Mouse (Mus musculus) heart, embryonic 13.5 days (tissue): Measurements from ENCODE around the gene Hoxc10. TPM values are rescaled to one million over a fixed set of nuclear protein-coding genes. Genes with fewer than 3 reads are reported as not detected.

Experiments
- ATAC-seq: fragments of 200-750 bp; cut with Nextera tagmentation; 2 replicates; pipeline ENCODE4 v1.8.0; 2017; ENCODE audit warnings: moderate TSS enrichment; ENCODE audit not compliant: insufficient number of reproducible peaks, low FRiP score, low TSS enrichment; ENCODE audit errors: extremely low read depth
- H3K27ac ChIP-seq: fragments of 300-500 bp; sonication (generic); replicated peaks from 2 replicates; pipeline ENCODE4 v1.5.1; 2015; ENCODE audit warnings: moderate library complexity, mild to moderate bottlenecking, inconsistent platforms
- H3K27me3 ChIP-seq: fragments of 300-500 bp; sonication (generic); replicated peaks from 2 replicates; pipeline ENCODE4 v1.6.1; 2015; ENCODE audit warnings: mild to moderate bottlenecking, inconsistent platforms
- H3K36me3 ChIP-seq: fragments of 300-500 bp; sonication (generic); 2 replicates; pipeline ENCODE4 v1.6.1; 2015; ENCODE audit warnings: mild to moderate bottlenecking, inconsistent platforms
- H3K4me1 ChIP-seq: fragments of 300-500 bp; sonication (generic); 2 replicates; pipeline ENCODE4 v1.6.1; 2015; ENCODE audit warnings: inconsistent platforms
- H3K4me2 ChIP-seq: fragments of 300-500 bp; sonication (generic); 2 replicates; pipeline ENCODE4 v1.6.1; 2015; ENCODE audit warnings: inconsistent platforms, mild to moderate bottlenecking, moderate library complexity
- H3K4me3 ChIP-seq: fragments of 300-500 bp; sonication (generic); 2 replicates; pipeline ENCODE4 v1.5.1; 2015; ENCODE audit warnings: moderate library complexity, mild to moderate bottlenecking, inconsistent platforms
- H3K9ac ChIP-seq: fragments of 300-500 bp; sonication (generic); 2 replicates; pipeline ENCODE4 v1.6.1; 2015; ENCODE audit warnings: inconsistent platforms, mild to moderate bottlenecking, moderate library complexity
- H3K9me3 ChIP-seq: fragments of 300-500 bp; sonication (generic); 2 replicates; pipeline ENCODE4 v1.6.1; 2016; ENCODE audit warnings: inconsistent platforms
- WGBS: fragments of 180-500 bp; shearing (Covaris S2); methylation state at CpG from one replicate; pipeline ENCODE4 v1.1.7; 2015; ENCODE audit warnings: mixed read lengths; 5-methylcytosine and 5-hydroxymethylcytosine counted together
- microRNA counts: library from miRNA; unstranded; fragments of <30 nt; microRNA quantifications from one replicate; lab custom pipeline; 2016
- microRNA-seq: library from miRNA; unstranded; fragments of <30 nt; microRNA quantifications from one replicate; pipeline ENCODE4, GENCODE M21; 2016
- polyA plus RNA-seq: library from polyadenylated mRNA; unstranded; fragments of >200 nt; fragmentation: Nextera tagmentation; extraction: Ambion mirVana; gene quantifications from 2 replicates; pipeline ENCODE4 v1.2.1, GENCODE M21; 2015

Gene Hoxc10
- polyA plus RNA-seq, 1 experiment from 2014 or later, result not detected

DNA sequence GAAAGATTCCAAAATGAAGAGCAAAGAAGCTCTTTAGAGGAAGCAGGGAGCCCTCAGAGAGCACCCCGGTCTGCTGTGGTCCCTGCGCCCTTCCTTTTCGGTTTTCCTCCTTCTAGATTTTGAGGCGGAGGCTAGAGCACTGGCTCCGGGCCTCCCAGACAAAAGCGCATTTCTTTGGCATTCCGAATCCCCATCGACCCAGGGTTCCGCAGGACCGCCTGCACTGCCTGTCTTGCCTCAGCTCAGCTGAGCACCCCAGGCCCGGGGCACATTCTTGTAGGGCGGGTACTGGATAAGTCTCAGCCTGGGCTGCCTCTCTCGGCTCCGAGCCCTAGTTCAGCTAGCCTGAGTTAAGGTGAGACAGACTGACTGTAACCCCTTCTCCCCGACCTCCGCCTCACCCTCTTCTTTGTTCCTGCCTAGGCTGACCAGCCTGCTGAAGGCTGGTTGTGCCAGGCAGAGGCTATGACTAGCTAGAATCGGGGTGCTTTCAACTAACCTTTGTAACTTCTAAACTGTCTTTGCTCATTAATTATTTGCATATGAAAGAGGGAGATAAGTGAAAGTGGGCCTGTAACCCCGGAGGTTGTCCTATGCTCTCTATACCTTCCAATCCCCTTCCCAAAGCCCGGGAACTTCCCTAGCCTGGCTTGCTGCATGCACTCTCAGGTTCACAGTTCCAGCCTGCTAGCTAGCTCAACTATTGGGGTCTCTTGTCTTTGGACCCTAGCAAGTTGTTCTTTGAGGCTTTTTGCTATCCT lies 49.0 kb downstream of the Hoxc10 start:
- H3K9ac ChIP-seq, result no peak overlapping the region
- peak overlapping the region; percentile 36 for H3K4me3 ChIP-seq
- WGBS, result 2% methylated on average over 19 of the region's 19 CpGs

GRCm38 (mm10) chr15:103018636-103019035 lies 52.0 kb downstream of the Hoxc10 start, which contains the start of gene Hoxc4:
Gene Hoxc4 (plus strand): TSS chr15:103018934.
- ATAC-seq, result no peak
- no peak within 1 kb of the TSS for H3K9ac ChIP-seq
- no peaks in the 10 kb centered on the region for H3K36me3 ChIP-seq
- no peak within 1 kb of the TSS for H3K4me3 ChIP-seq
- H3K4me1 ChIP-seq, result peaks cover 13% of the 10 kb centered on the region
- H3K27ac ChIP-seq, result no peak within 1 kb of the TSS
- no peak within 1 kb of the TSS for H3K4me2 ChIP-seq
- H3K27me3 ChIP-seq, result peaks cover 100% of the 10 kb centered on the region
- no peaks in the 10 kb centered on the region for H3K9me3 ChIP-seq
- WGBS, result 7% methylated on average over 9 of the region's 9 CpGs

More for the DNA sequence above, 49.0 kb downstream of the Hoxc10 start:
- H3K27ac ChIP-seq, result no peak overlapping the region
- peaks cover 98% of the 10 kb centered on the region for H3K27me3 ChIP-seq
- peak overlapping the region; percentile 55 for H3K4me2 ChIP-seq
- H3K36me3 ChIP-seq, result no peaks in the 10 kb centered on the region
- H3K4me1 ChIP-seq, result peaks cover 16% of the 10 kb centered on the region
- ATAC-seq, result no peak
- no peaks in the 10 kb centered on the region for H3K9me3 ChIP-seq

- H3K9ac ChIP-seq, result no peak overlapping the region
- ATAC-seq, result no peak
- no peaks in the 10 kb centered on the region for H3K36me3 ChIP-seq
- H3K4me3 ChIP-seq, result no peak overlapping the region
- no peak overlapping the region for H3K27ac ChIP-seq
- no peak overlapping the region for H3K4me2 ChIP-seq
- 2% methylated on average over 8 of the region's 8 CpGs for WGBS
- no peaks in the 10 kb centered on the region for H3K4me1 ChIP-seq
- no peaks in the 10 kb centered on the region for H3K9me3 ChIP-seq
- peaks cover 100% of the 10 kb centered on the region for H3K27me3 ChIP-seq
Measured at GRCm38 (mm10) chr15:103020899-103021418, 54.4 kb downstream of the Hoxc10 start.

MicroRNA genes within 50 kb of the gene (microRNA counts, 519-probe panel; counts per million panel counts)
- microRNA mmu-miR-615-3p (lab: Ali Mortazavi, UCI) (209 counts per million, percentile 61 among the panel's probes with 10 or more counts), microRNA mmu-miR-615-5p (lab: Ali Mortazavi, UCI) (209 counts per million, percentile 61 among the panel's probes with 10 or more counts)

Small RNA genes lying within 50 kb of the gene (microRNA-seq; reads per million reads assigned to microRNA genes)
- gene Mir196a-2, result 6.3 reads per million, percentile 22 among the genes with 10 or more reads in this experiment
- 73.0 reads per million, percentile 51 among the genes with 10 or more reads in this experiment for gene Mir615

Other genes starting within 250 kb of the Hoxc10 start
- gene Calcoco1, start 244.6 kb upstream of the Hoxc10 start, polyA plus RNA-seq, result 50.8 and 54.6 TPM in 2 replicates
- gene Hoxc13, start 45.7 kb upstream of the Hoxc10 start, polyA plus RNA-seq, result 0.13 TPM in 1 of 2 replicates, not detected in the other
- gene Hoxc12, start 30.0 kb upstream of the Hoxc10 start, polyA plus RNA-seq, result not detected in 2 replicates
- gene Hoxc11, start 12.4 kb upstream of the Hoxc10 start, polyA plus RNA-seq, result not detected in 2 replicates
- 0.57 and 1.6 TPM in 2 replicates for gene Hoxc5, start 647 bp downstream of the Hoxc10 start, polyA plus RNA-seq
- gene Hoxc9, start 9.6 kb downstream of the Hoxc10 start, polyA plus RNA-seq, result not detected in 2 replicates
- gene Hoxc8, start 23.8 kb downstream of the Hoxc10 start, polyA plus RNA-seq, result 0.06 TPM in 1 of 2 replicates, not detected in the other
- gene Hoxc6, start 31.5 kb downstream of the Hoxc10 start, polyA plus RNA-seq, result 0.22 and 0.25 TPM in 2 replicates
- 0.39 and 0.98 TPM in 2 replicates for gene Hoxc4, start 52.1 kb downstream of the Hoxc10 start, polyA plus RNA-seq
- 15.8 and 16.2 TPM in 2 replicates for gene Smug1, start 200.3 kb downstream of the Hoxc10 start, polyA plus RNA-seq